Mouse (Mus musculus): ENCODE results near the gene Rbfox1.

DNA sequence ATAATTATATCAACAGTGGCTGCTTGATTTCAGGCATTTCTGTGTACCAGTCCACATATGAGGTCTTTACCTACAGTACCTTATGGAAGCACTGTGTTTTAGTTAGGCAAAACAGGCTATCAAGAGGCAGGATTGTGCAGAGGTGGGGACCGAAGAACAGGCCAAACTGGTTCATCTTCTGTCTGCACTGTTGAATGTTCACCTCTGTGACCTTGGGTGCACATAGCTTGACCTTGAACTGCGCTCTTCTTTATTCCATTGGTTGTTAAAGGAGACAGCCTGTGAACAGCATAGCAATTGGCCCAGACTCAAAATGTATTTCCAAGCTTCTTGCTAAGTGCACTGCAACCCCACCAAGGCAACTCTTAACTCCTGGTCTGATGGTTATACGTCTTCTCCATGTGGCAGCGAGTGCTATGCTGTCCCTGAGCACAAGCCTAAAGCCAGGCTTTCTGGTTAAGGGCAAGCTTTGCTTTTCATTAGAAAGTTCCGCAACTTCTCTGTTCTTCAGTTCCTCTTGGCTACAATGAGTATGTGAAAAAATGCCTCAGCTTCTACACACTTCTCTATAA lies 1196.6 kb downstream of the Rbfox1 start:
- TF ChIP-seq CTCF (IDR thresholded peaks at IDR 0.05; ENCODE audit: extremely low read depth, insufficient read depth, low read length) (no peak), POLR2A (IDR thresholded peaks at IDR 0.05; ENCODE audit: extremely low read depth, insufficient read depth, low read length) (no peak)

All from cortical plate, adult 2 months (tissue).